Mouse (Mus musculus) ES-CJ7 (cell line): ENCODE results near the gene Hist1h3h.

Experiments used
- DNase-seq: peaks from one replicate; pipeline ENCODE4 v3.0.0; 2011; ENCODE audit warnings: low read depth, low spot score

Gene Hist1h3h

DNA sequence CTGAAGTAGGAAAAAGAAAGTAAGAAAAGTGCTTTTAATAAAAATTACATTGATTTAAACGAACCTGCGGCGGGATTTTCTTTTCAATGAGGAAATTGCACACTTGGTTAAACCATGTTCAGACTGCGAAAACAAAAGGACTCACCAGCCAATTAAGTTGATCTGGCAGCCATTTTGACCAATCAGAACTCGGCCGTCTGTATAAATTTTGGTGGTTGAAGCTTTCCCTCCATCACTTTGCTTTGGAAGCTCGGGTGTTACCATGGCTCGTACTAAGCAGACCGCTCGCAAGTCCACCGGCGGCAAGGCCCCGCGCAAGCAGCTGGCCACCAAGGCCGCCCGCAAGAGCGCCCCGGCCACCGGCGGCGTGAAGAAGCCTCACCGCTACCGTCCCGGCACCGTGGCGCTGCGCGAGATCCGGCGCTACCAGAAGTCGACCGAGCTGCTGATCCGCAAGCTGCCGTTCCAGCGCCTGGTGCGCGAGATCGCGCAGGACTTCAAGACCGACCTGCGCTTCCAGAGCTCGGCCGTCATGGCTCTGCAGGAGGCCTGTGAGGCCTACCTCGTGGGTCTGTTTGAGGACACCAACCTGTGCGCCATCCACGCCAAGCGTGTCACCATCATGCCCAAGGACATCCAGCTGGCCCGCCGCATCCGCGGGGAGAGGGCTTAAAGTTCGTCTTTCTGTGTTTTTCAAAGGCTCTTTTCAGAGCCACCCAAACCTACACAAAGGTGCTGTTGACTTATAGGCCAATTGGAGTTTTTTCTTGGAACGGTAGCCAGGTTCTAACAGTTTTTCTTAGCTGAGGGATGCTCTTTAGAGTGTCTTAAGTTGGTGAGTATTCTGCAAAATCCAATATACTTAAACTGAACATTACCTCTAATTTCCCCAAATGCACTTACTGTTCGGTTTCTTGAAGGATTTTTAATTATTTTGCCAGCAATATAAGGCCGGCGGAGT lies at the start of gene Hist1h3h:
Gene Hist1h3h (plus strand): TSS at position 263 of the 961 bp plus-strand sequence.
- DNase-seq: peak; percentile 95

DNA sequence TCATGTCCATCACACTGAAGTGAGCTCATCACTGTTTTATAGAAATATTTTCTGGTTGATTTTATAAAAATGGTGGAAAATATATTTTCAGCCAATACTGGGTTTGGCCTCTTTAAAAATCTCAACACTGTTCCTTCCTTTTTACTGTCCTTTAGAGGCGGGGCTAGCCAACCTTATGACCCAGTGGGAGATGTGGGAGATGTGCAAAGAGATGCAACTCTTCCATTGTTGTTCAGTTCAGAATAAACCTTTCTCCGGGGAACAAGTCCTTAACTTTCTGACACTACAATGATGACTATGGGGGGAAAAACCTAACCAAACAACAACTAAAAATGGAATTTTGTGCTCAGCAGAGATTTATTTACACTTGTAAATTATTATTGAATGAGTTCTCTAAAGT lies 40.2 kb upstream of the Hist1h3h start, which contains the start of gene Olfr1360:
Gene Olfr1360 (minus strand): TSS at position 101 of the 400 bp plus-strand sequence.
- no peak for DNase-seq

DNA sequence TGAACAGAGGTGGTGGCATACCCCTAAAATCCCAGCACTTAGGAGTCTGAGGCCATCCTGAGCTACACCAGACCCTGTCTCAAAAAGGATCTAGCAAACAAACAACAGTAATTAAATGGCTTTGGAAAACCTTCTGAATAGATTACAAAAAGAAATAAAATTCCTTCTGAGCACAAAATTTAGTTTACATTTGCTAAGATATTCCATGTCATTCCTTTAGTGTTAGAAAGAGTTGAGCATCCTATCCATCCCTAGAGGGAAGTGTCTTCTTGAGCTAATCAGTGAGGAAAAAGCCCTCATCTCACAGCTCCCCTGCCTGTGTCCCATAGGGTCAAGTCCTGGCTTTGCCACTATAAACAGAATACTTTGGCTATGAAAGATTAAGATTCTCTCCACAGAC lies 19.6 kb upstream of the Hist1h3h start, which contains the start of gene Olfr1359:
Gene Olfr1359 (plus strand): TSS at position 301 of the 400 bp plus-strand sequence.
- DNase-seq: no peak

GRCm38 (mm10) chr13:21706669-21707068 lies 10.8 kb upstream of the Hist1h3h start:
- no peak for DNase-seq

- peak; percentile 87 for DNase-seq
Measured at GRCm38 (mm10) chr13:21710031-21710711, 7.3 kb upstream of the Hist1h3h start.

- DNase-seq: peak; percentile 60
Measured at GRCm38 (mm10) chr13:21710821-21711525, 6.5 kb upstream of the Hist1h3h start.

DNA sequence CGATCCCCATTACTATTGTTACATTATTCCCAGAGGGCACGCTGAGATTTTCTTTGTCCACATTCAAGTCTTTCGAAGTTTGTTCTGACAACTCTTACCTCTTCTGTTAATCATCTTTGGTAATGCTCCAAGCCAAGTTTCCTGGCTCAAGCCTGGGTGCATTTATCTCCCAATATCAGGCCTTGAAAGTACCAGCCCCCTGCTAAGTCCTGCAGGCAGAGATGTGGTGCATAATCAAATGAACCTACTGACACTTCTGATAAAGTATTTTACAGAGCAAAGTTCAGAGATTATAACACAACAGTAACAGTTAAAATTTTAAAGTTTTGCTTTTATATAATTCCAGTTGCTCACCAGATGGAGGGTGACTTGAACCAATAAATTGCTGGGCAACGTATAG lies 5.8 kb upstream of the Hist1h3h start:
- no peak for DNase-seq

GRCm38 (mm10) chr13:21714725-21715124 lies 2.7 kb upstream of the Hist1h3h start:
- peak; percentile 79 for DNase-seq

GRCm38 (mm10) chr13:21715131-21715863 lies 2.2 kb upstream of the Hist1h3h start:
- peak; percentile 82 for DNase-seq

DNA sequence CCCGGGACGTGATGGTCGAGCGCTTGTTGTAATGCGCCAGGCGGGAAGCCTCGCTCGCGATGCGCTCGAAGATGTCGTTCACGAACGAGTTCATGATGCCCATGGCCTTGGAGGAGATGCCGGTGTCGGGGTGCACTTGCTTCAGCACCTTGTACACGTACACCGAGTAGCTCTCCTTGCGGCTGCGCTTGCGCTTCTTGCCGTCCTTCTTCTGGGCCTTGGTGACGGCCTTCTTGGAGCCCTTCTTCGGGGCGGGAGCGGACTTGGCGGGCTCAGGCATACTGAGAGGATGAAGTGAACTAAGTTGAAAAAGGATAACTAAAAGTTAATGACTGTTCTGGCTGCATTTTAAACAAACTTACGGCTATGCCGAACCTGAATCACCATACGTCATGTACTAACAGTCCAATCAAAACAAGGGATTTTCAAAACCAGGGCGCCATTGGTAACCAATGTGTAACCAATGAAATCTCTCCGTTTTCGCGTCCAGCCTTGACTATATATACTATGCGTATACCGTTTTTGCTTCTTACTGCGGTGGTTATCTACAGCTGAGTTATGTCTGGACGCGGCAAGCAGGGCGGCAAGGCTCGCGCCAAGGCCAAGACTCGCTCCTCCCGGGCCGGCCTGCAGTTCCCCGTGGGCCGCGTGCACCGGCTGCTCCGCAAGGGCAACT lies 1.5 kb upstream of the Hist1h3h start, which contains the start of the genes Hist1h2bl and Hist1h2ai:
Gene Hist1h2bl (minus strand): TSS at position 280 of the 676 bp plus-strand sequence.
Gene Hist1h2ai (plus strand): TSS at position 559 of the 676 bp plus-strand sequence.
- DNase-seq: peak; percentile 98

DNA sequence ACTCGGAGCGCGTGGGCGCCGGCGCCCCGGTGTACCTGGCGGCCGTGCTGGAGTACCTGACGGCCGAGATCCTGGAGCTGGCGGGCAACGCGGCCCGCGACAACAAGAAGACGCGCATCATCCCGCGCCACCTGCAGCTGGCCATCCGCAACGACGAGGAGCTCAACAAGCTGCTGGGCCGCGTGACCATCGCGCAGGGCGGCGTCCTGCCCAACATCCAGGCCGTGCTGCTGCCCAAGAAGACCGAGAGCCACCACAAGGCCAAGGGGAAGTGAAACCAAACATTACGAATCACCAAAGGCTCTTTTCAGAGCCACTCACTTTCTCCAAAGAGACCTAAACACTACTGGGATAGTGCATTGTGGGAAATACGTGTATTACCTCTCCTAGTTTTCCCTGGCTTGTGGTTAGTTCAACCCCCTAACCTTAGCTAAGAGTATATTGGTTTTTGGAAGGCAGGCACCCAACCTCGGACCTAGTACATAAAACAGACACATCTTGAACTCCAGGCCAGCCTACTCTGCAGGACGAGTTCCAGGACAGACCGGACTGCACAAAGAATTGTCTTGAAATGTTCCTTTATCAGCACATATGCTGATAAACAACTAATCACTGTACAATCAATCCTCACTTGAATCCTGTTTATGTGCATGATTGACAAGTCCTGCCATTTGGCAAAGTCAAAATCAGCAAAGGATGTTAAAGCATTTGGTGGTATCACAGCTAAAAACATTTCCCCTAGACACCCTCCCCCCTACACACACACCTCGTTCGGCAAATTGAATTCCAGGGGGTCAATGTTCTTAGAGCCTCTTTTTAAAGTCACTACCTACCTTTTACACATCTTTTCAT lies 693 bp upstream of the Hist1h3h start:
- peak; percentile 83 for DNase-seq

DNA sequence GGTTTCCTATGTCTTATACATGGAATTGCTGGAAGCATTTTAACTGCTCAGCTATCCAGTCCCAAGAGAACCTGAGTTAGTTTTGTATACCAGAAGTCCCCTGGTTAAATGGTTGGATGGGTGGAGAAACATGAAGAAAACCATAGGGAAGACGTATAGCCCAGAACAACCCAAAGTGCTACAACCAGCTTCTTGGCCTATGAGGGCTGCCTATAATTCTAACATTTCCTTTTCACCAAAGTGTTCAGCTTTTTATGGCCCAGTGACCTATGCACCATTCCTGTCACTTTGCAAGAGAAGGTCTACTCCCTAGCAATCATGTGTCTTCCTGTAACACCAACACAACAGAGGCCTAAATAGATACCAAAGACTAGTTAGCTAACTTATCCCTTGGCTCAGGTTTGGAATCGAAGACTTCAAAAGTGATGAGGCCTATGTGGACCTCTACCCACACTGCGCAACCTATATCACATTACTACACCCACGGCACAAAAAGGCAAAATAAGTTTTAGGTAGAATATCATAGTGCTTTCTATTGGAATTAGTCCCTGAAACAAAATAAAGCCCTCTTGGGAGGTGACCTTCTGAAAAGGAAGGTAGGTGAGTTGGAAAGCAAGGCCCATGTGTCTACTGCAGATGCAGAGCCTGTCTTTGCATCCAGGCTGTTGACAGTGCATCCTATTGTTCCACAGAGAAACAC lies 1.1 kb downstream of the Hist1h3h start:
- peak; percentile 72 for DNase-seq

GRCm38 (mm10) chr13:21721107-21721756 lies 3.8 kb downstream of the Hist1h3h start:
- DNase-seq: peak; percentile 74

GRCm38 (mm10) chr13:21721757-21722372 lies 4.4 kb downstream of the Hist1h3h start, which contains the start of gene Hist1h2bm:
TSS of gene Hist1h2bm (plus strand) at chr13:21722044.
- peak; percentile 96 for DNase-seq

DNA sequence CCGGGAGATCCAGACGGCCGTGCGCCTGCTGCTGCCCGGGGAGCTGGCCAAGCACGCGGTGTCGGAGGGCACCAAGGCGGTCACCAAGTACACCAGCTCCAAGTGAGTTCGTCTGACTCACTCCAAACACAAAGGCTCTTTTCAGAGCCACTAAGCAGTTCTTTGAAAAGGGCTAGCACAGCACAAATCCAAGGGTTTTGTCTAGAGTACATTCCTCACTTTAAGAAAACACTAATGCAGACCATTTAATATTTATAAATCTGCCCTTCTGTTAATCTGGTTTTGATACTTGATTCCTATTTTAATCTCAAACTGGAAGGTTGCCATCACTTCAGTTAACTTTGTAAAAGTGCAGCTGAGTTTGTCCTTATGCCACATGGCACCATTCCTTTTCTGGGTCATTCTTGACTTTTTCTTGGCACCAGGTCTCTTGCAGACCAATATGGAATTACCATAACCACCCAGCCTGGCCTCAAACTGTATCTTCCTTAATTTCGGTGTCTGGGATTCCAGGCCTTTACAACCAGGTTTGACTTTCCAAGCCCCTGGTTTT lies 5.0 kb downstream of the Hist1h3h start:
- DNase-seq: peak; percentile 64

- DNase-seq: peak; percentile 60
Measured at GRCm38 (mm10) chr13:21722993-21723836, 5.8 kb downstream of the Hist1h3h start.
